Mouse (Mus musculus): ENCODE results near the gene Nfkbiz. TPM values are rescaled to one million over a fixed set of nuclear protein-coding genes. Genes with fewer than 3 reads are reported as not detected.

The Nfkbiz gene
- polyA plus RNA-seq, 1 experiment from 2014 or later: 1.8 TPM

DNA sequence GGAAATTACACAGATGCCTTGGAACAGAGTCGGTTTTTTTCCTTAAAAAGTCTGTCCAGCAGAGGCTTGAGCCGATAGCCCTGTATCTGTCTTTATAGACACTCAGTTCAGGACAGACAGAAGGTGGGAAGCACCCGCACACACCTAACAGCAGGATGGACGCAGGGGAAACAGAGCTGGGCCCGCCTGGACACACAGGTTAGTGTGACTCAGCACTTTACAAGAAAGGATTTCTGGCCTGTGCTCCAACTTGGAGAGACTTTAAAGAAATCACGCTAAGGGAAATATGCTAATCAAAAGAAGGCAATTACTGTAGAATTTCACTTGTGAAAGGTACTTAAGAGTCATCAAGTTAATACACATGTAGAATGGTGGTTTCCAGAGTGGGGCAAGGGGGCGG, 54.3 kb downstream of the Nfkbiz start:
- 79% methylated on average over 7 of the region's 7 CpGs for WGBS
- no peak overlapping the region for H3K27ac ChIP-seq
- no peaks in the 10 kb centered on the region for H3K9me3 ChIP-seq (replicated peaks)
- no peaks in the 10 kb centered on the region for H3K27me3 ChIP-seq
- no peaks in the 10 kb centered on the region for H3K36me3 ChIP-seq
- H3K9ac ChIP-seq: no peak overlapping the region
- ATAC-seq (ENCODE audit: low FRiP score): no peak
- H3K4me2 ChIP-seq (replicated peaks): no peak overlapping the region
- no peaks in the 10 kb centered on the region for H3K4me1 ChIP-seq
- H3K4me3 ChIP-seq: no peak overlapping the region

GRCm38 (mm10) chr16:55783923-55784322, 54.8 kb downstream of the Nfkbiz start:
- 84% methylated on average over 3 of the region's 3 CpGs for WGBS
- no peaks in the 10 kb centered on the region for H3K27me3 ChIP-seq

DNA sequence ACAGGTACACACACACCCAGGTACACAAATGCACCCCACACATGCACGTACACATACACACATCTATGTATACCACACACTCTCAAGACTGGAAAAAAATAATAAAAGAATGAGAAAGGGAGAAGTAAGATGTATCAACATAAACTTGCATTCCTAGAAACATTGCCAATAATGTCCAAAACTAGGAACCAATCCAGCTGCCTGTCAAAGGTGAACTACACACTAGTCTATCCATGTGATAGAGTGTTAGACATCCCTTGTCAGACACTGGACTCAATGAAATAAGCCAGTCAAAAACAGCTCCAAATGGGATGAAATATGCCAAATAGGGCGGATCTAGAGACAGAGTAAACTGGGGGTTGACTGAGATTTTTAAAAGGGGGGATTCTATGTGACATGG, 55.8 kb downstream of the Nfkbiz start:
- 87% methylated on average over 2 of the region's 2 CpGs for WGBS
- Histone ChIP-seq H3K4me1 (no peaks in the 10 kb centered on the region), H3K36me3 (no peaks in the 10 kb centered on the region), H3K27me3 (no peaks in the 10 kb centered on the region), H3K4me3 (no peak overlapping the region), H3K27ac (no peak overlapping the region), H3K9ac (no peak overlapping the region), H3K4me2 (replicated peaks) (no peak overlapping the region), H3K9me3 (replicated peaks) (no peaks in the 10 kb centered on the region)
- ATAC-seq (ENCODE audit: low FRiP score): no peak

More at GRCm38 (mm10) chr16:55783923-55784322, 54.8 kb downstream of the Nfkbiz start:
- Histone ChIP-seq H3K4me2 (replicated peaks) (no peak overlapping the region), H3K36me3 (no peaks in the 10 kb centered on the region), H3K4me1 (no peaks in the 10 kb centered on the region), H3K9ac (no peak overlapping the region), H3K4me3 (no peak overlapping the region), H3K9me3 (replicated peaks) (no peaks in the 10 kb centered on the region), H3K27ac (no peak overlapping the region)
- no peak for ATAC-seq (ENCODE audit: low FRiP score)

GRCm38 (mm10) chr16:55781809-55782208, 56.9 kb downstream of the Nfkbiz start:
- H3K9me3 ChIP-seq (replicated peaks): no peaks in the 10 kb centered on the region
- 69% methylated on average over 5 of the region's 5 CpGs for WGBS
- ATAC-seq (ENCODE audit: low FRiP score): no peak
- H3K4me3 ChIP-seq: no peak overlapping the region
- no peak overlapping the region for H3K9ac ChIP-seq
- H3K4me2 ChIP-seq (replicated peaks): no peak overlapping the region
- no peaks in the 10 kb centered on the region for H3K36me3 ChIP-seq
- no peaks in the 10 kb centered on the region for H3K27me3 ChIP-seq
- no peak overlapping the region for H3K27ac ChIP-seq
- H3K4me1 ChIP-seq: no peaks in the 10 kb centered on the region

DNA sequence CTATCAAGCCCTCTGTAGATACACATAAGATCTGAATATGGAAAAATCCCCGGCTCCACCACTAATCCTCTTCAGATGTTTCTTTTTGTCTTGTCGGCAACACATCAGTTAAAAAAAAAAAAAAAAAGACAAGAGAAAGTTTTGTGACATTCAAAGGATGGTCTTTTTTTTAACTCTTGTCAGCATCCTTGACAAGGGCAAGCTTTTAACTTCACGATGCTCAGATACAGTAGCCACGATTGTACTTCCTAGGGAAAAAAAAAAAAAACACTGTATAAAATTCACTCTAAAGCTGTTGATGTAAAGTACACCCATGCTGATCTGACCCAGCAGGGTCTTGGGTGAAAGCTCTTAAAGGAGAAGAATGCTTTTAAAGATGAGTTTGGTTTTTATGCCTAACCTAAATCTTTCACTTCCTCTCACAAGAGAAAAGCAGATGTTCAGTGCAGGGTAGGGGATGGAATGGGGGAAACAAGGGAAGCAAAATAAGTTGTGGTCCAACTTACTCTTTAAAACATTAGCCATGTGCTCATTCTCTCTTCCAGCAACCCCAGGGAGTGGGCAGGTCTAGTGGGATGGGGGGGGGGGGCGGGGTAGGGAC, 57.6 kb downstream of the Nfkbiz start:
- Histone ChIP-seq H3K9me3 (replicated peaks) (no peaks in the 10 kb centered on the region), H3K4me3 (no peak overlapping the region), H3K27ac (no peak overlapping the region), H3K36me3 (no peaks in the 10 kb centered on the region), H3K27me3 (no peaks in the 10 kb centered on the region), H3K4me2 (replicated peaks) (no peak overlapping the region), H3K9ac (no peak overlapping the region), H3K4me1 (no peaks in the 10 kb centered on the region)
- ATAC-seq (ENCODE audit: low FRiP score): no peak
- 56% methylated on average over 5 of the region's 5 CpGs for WGBS

DNA sequence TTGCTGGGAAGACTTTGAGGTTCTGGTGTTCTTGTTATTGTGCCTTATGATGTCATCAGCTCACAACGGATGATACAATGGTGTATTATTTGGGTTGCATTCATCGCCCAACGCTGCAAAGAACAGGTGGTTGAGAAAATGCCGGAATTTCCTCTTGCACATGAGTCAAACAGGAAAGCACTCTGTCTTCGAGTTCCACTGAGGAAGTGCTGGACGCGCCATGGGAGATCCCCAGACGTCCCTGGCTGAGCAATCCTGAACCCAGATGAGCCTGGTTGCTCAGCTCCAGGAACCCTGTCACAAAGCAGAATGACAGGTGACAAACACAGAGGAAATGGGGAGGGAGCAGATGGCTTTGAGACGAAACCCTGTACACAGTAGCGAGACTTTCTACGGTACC, 62.4 kb downstream of the Nfkbiz start:
- Histone ChIP-seq H3K4me2 (replicated peaks) (no peak overlapping the region), H3K4me3 (no peak overlapping the region), H3K4me1 (no peaks in the 10 kb centered on the region), H3K9ac (no peak overlapping the region), H3K36me3 (no peaks in the 10 kb centered on the region), H3K27me3 (no peaks in the 10 kb centered on the region), H3K9me3 (replicated peaks) (no peaks in the 10 kb centered on the region), H3K27ac (no peak overlapping the region)
- no peak for ATAC-seq (ENCODE audit: low FRiP score)
- 90% methylated on average over 11 of the region's 11 CpGs for WGBS

GRCm38 (mm10) chr16:55770247-55770646, 68.5 kb downstream of the Nfkbiz start:
- Histone ChIP-seq H3K27me3 (no peaks in the 10 kb centered on the region), H3K4me3 (no peak overlapping the region), H3K9ac (no peak overlapping the region), H3K4me1 (no peaks in the 10 kb centered on the region), H3K9me3 (replicated peaks) (no peaks in the 10 kb centered on the region), H3K36me3 (no peaks in the 10 kb centered on the region), H3K27ac (no peak overlapping the region), H3K4me2 (replicated peaks) (no peak overlapping the region)
- 73% methylated on average over 3 of the region's 3 CpGs for WGBS
- no peak for ATAC-seq (ENCODE audit: low FRiP score)

Other genes with a start within 250 kb of the Nfkbiz start
- 0.77 and 1.1 TPM in 2 replicates for gene Nxpe3, start 56.4 kb upstream of the Nfkbiz start, polyA plus RNA-seq (2016; fragmentation: Nextera tagmentation; extraction: Ambion mirVana)
- 16.5 and 19.5 TPM in 2 replicates for gene Cep97, start 96.0 kb upstream of the Nfkbiz start, polyA plus RNA-seq (2016; fragmentation: Nextera tagmentation; extraction: Ambion mirVana)
- 667 and 708 TPM in 2 replicates for gene Rpl24, start 127.4 kb upstream of the Nfkbiz start, polyA plus RNA-seq (2016; fragmentation: Nextera tagmentation; extraction: Ambion mirVana)
- 20.8 and 21.8 TPM in 2 replicates for gene Zbtb11, start 135.0 kb upstream of the Nfkbiz start, polyA plus RNA-seq (2016; fragmentation: Nextera tagmentation; extraction: Ambion mirVana)
- gene Pcnp, start 190.8 kb upstream of the Nfkbiz start, polyA plus RNA-seq (2016; fragmentation: Nextera tagmentation; extraction: Ambion mirVana): 270 and 291 TPM in 2 replicates
- 25.1 and 25.3 TPM in 2 replicates for gene Trmt10c, start 198.9 kb upstream of the Nfkbiz start, polyA plus RNA-seq (2016; fragmentation: Nextera tagmentation; extraction: Ambion mirVana)
- 53.6 and 54.5 TPM in 2 replicates for gene Senp7, start 209.4 kb upstream of the Nfkbiz start, polyA plus RNA-seq (2016; fragmentation: Nextera tagmentation; extraction: Ambion mirVana)

All from hindbrain, embryonic 12.5 days (tissue).